Mouse (Mus musculus) CD8-positive naive resting alpha-beta T cell, adult 2 months (primary cell): ENCODE results near the gene Mgat5.

Experiments used
- DNase-seq, 2 experiments: peaks; one replicate each; pipeline ENCODE4 v3.0.0; 2022; ENCODE audit warnings: low read depth in 2 of 2, low spot score in 2 of 2

Gene Mgat5

GRCm38 (mm10) chr1:127204817-127205485 is at the start of gene Mgat5:
Gene Mgat5, plus strand, starts transcription at chr1:127205015.
- peak; percentile 80 to 88 for DNase-seq

GRCm38 (mm10) chr1:127160118-127160760 is 44.6 kb upstream of the Mgat5 start:
- DNase-seq: no peak

DNA sequence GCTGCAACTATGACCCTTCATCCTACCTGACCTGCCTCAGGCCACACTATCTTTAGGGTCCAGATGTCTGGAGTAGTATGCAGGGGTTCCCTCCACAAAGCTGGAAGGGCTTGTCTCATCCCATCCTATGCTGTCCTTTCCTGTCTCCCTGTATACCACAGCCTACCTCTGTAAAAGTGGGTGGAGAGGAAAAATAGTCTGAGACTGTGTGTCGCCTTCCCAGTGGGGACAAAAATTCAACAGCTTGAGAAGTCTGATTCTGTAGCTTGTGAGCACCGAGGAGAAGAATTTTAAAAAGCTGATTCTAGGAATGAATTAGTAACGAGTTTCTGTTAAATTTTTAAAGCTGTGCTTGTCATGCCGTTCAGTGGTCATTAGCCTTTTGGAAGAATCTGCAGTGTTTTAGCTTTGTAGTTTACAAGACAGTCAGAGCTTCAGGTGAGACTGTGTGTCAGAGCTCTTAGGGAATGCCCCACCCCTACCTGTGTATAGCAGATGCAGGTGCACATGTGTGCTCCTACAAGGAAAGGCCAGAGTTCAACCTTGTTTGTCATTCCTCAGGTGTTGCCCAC is 40.1 kb upstream of the Mgat5 start:
- DNase-seq: no peak

DNA sequence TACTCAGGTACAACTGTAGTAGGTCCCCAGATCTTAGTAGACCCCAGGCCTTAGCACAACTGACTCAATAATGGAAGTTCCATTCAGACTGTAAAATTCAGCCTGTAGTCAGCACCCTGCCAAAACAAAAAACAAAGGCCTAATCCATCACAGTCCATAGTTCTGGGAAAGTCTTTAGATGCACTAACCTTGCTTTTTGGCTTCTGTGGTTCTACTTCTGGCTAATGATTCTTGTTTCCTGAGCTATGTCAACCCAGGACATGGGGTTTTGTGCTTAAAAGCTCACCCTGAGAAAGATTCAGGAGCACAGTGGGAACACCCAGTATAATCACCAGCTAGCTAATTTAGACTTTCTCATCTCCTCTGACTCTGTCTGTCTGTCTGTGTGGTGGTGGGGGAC is 38.3 kb upstream of the Mgat5 start:
- DNase-seq: no peak

GRCm38 (mm10) chr1:127167586-127167985 is 37.2 kb upstream of the Mgat5 start:
- no peak for DNase-seq

DNA sequence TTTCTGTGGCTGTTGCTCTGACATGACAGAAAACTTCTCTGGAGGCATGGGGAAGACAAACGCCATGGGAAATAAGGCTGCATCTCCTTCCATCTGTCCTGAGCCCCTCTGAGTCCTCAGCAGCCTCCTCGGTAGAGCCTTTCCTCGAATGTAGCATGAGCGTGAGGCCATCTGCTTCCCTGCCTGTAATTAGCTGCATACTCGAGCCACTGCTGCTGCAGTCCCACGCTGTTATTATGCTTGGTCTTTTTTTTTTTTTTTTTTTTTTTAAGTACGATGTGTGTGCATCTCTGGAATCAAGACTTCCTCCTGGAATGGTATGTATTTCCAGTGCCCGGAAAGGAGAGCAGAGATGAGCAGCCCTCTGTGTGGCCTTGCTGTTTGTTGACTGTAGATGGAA is 36.6 kb upstream of the Mgat5 start:
- no peak for DNase-seq

- no peak for DNase-seq
Measured at GRCm38 (mm10) chr1:127169516-127169915, 35.3 kb upstream of the Mgat5 start.

- DNase-seq: no peak
Measured at GRCm38 (mm10) chr1:127171361-127171760, 33.5 kb upstream of the Mgat5 start.

DNA sequence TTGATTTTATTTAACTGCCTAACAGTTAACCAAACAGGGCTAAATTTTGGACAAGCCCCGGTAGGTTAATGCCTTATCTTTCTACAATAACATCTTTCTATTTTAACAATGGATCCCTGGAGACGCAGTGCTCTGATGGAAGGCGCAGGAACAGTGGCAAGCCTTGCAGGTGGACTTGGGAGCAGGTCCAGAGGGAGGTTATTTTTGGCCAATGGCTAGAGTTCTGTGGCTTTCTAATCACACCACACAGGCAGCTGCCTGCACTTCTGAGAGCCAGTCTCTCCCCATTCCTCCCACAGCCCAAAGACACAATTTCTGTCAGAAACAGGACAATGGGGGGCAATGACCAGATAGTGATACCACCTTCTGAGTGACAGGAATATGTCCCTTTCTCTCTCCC is 31.4 kb upstream of the Mgat5 start:
- no peak for DNase-seq

DNA sequence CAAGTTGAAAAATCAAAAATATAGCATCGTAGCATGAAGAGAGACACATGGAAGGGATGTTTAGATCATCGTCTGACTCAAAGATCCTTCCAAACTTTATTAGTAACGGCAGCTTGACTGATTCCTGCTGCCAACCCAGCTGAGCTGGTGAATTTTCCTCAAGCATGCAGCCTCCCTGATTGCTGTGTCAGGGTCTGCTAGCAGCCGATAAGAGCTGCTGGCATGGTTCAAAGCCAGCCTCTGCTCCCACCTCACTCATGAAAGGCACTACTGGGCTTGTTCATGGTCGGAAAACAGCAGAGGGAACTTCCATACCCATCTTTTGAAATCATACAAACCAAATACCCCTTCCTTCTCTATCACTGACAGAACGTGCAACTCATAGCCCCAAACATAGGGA is 12.4 kb upstream of the Mgat5 start:
- no peak for DNase-seq

DNA sequence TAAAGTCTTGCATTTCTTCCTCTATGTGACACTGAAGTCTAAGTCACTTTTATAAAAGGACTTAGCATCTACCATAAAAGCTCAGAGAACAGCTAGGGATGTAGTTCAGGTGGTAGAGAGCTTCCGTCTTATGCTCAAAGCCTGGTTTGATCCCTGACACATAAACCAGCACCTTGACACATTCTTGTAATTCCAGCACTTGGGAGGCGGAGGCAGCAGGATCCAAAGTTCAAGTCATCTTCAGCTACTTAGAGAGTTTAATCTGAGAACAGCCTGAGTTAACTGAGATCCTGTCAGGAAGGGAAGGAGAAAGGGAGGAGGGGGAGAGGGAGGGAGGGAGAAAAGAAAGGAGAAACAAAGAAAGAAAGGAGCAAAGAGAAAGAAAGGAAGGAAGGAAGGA is 5.6 kb upstream of the Mgat5 start:
- no peak for DNase-seq

- DNase-seq: no peak
Measured at GRCm38 (mm10) chr1:127202360-127202759, 2.5 kb upstream of the Mgat5 start.

DNA sequence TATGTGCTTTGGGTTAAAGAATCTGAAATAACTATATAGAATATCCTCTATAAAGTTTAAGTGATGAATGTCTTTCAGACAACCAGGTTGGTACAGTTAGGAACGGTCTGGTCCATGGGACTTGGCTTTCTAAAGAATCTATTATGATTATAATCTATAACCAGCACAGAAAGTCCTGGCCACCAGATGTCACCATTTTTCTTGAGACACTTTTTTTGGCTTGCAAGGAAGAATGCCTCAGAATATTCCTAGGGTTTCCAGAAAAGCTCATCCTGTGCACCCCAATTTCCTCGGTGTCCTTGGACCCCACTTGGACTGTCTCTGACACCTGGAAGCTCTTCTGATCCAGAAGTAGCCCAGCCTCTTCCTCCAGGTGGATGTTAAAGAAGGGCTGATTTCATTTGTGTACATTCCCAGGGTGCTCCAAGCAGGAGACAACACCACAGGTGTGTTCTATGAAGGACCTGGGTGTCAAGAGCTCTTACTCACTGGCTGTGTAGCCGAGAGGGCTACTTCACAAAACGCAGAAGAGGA is 1.5 kb upstream of the Mgat5 start:
- peak in 1 of 2 experiments; percentile 18 for DNase-seq

DNA sequence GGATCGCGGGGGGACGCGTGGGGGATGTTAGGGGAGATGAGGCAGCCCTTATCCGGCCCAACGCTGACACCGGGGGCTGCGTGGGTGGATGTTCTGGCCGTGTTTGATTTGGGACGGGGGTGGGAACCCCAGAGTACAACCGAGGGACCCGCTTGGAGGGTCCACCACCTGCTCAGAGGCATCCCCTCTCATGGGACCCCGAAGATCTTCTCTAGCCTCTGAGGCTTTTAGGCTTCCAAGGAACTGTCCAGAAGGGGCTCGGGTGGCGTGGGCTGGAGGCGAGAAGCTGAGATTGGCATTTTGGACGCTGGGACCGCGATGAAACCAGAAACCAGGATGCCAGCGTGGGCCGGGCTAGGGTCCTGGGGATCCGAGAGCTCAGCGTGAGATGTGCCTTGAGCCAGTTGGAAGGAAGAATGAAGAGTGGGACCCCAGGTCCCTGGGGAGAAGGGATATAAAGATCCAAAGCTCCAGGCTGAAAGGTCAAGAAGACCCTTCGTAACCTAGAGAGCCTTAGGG is 745 bp downstream of the Mgat5 start:
- DNase-seq: peak; percentile 11 to 14

DNA sequence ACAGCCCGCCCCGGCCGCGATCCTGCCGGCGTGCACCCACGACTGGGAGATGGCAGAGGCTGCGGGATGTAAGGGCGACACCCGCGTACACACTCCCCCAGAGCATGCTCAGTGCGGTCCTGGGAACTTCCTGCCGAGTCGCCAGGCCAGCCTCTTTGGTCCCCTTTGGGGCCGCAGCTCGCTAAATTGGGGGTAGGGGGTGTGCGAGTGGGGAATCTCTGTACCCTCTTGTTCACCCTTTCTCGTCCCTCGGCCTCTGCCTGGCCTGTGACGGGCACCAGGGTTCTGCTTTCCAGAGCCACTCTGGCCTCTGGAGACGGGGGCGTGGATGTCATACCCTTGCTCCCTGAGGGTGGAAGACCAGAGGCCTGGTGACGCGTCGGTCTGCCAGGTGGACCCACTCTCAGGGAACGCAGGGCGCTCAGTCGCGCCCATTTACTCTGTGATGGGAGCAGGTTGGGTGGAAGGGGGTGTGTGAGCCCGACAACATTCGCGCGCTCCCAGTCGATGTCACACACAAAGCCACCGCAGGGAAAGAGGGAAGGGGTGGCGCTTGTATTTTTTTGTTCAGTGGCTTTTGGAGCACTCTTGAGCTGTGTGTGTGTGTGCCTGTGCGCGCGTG is 1.3 kb downstream of the Mgat5 start:
- DNase-seq: peak; percentile 16 to 29

GRCm38 (mm10) chr1:127206881-127207555 is 2.2 kb downstream of the Mgat5 start:
- DNase-seq: no peak

DNA sequence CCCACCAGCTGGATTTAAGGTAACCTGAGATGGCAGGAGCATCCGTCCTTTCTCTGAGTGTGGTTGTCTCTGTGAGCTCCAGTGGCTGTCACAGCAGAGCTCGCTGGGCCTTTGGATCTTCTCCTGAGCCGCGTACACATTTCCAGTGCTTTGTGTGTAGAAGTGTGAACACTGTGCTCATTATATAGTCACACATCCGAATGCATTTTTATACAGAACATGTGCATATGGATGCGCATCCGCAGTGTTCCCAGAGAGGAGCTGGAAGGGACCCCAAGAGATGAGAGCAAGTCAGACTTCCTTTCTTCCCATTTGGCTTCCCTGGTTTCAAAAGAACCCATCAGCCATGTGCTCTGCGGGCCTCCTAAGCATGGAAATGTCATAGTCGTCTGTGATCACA is 3.4 kb downstream of the Mgat5 start:
- DNase-seq: no peak

DNA sequence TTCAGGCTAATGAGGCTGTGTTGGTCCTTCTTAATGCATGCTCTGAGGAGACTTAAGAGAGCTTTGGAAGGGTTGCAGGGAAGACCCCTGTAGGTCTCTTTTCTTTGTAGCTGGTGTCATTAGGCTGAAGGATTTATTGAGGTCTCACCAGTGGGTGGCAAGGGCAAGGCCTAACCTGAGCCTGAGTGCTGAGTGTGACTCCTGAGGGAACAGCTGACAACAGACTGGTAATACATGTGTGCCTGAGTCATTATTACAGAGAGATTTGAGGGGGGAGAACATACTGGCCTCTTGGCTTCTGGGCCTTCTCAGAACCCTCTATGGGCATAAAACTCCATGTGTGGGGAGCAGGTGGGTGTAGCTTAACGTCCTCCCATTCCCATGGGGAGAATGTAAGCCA is 8.0 kb downstream of the Mgat5 start:
- no peak for DNase-seq

- DNase-seq: no peak
Measured at GRCm38 (mm10) chr1:127213434-127213833, 8.6 kb downstream of the Mgat5 start.

- DNase-seq: peak in 1 of 2 experiments; percentile 19
Measured at GRCm38 (mm10) chr1:127214585-127215232, 9.9 kb downstream of the Mgat5 start.

DNA sequence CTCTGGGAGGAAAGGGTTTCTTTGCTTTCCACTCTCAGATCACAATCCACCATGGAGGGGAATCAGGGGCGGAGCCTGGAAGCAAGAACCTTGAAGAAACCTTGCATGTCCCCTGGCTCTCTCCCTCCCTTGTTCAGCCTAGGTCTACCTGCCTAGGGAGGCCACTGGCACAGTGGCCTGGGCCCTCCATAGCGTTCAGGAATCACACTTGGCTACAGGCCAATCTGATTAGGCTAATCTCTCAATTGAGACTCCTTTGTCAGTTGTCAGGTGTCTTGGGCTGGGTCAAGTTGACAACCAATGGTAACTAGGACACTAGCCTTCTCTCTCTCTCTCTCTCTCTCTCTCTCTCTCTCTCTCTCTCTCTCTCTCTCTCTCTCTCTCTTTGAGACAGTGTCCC is 12.2 kb downstream of the Mgat5 start:
- no peak for DNase-seq
